Mouse (Mus musculus): ENCODE measurements around the gene Klhl5. TPM values are rescaled to one million over a fixed set of nuclear protein-coding genes. Genes with fewer than 3 reads are reported as not detected.
A peak's percentile ranks its signal among the peaks of the same experiment; 100 is the strongest.

Klhl5 gene
- polyA plus RNA-seq (2016; fragmentation: Nextera tagmentation; extraction: Ambion mirVana) = 27.2 and 29.8 TPM in 2 replicates

GRCm38 (mm10) chr5:65106876-65107772, at the start of gene Klhl5:
Gene Klhl5, plus strand, starts transcription at chr5:65107539.
- peaks cover 6% of the 10 kb centered on the region; the same call in 1 of the 2 replicates for H3K4me1 ChIP-seq
- peak within 1 kb of the TSS; percentile 89 for H3K4me3 ChIP-seq
- ATAC-seq (ENCODE audit: low FRiP score, low read depth) = peak; percentile 96
- peak within 1 kb of the TSS; percentile 50 for H3K27ac ChIP-seq (replicated peaks)
- H3K9me3 ChIP-seq = no peaks in the 10 kb centered on the region
- peak within 1 kb of the TSS; percentile 84 for H3K9ac ChIP-seq (replicated peaks)
- peak within 1 kb of the TSS; percentile 77 for H3K4me2 ChIP-seq (replicated peaks)
- WGBS = 4% methylated on average over 42 of the region's 56 CpGs
- H3K27me3 ChIP-seq = no peaks in the 10 kb centered on the region
- no peaks in the 10 kb centered on the region for H3K36me3 ChIP-seq

- Histone ChIP-seq H3K36me3 (no peaks in the 10 kb centered on the region), H3K4me3 (no peak overlapping the region), H3K27ac (replicated peaks) (no peak overlapping the region), H3K4me1 (no peaks in the 10 kb centered on the region), H3K27me3 (no peaks in the 10 kb centered on the region), H3K9ac (replicated peaks) (no peak overlapping the region), H3K9me3 (no peaks in the 10 kb centered on the region), H3K4me2 (replicated peaks) (no peak overlapping the region)
- ATAC-seq (ENCODE audit: low FRiP score, low read depth) = no peak
- 94% methylated on average over 6 of the region's 6 CpGs for WGBS
These were observed 49.7 kb upstream of the Klhl5 start for GRCm38 (mm10) chr5:65057596-65057995.

GRCm38 (mm10) chr5:65059806-65060205, 47.5 kb upstream of the Klhl5 start:
- Histone ChIP-seq H3K27ac (replicated peaks) (no peak overlapping the region), H3K27me3 (no peaks in the 10 kb centered on the region), H3K4me2 (replicated peaks) (no peak overlapping the region), H3K9ac (replicated peaks) (no peak overlapping the region), H3K36me3 (no peaks in the 10 kb centered on the region), H3K4me3 (no peak overlapping the region), H3K9me3 (no peaks in the 10 kb centered on the region), H3K4me1 (no peaks in the 10 kb centered on the region)
- 62% methylated on average over 2 of the region's 2 CpGs for WGBS
- ATAC-seq (ENCODE audit: low FRiP score, low read depth) = no peak

GRCm38 (mm10) chr5:65062236-65062635, 45.1 kb upstream of the Klhl5 start:
- Histone ChIP-seq H3K9ac (replicated peaks) (no peak overlapping the region), H3K9me3 (no peaks in the 10 kb centered on the region), H3K36me3 (no peaks in the 10 kb centered on the region), H3K4me1 (no peaks in the 10 kb centered on the region), H3K27me3 (no peaks in the 10 kb centered on the region), H3K4me3 (no peak overlapping the region), H3K4me2 (replicated peaks) (no peak overlapping the region), H3K27ac (replicated peaks) (no peak overlapping the region)
- 98% methylated on average over 4 of the region's 4 CpGs for WGBS
- no peak for ATAC-seq (ENCODE audit: low FRiP score, low read depth)

- no peaks in the 10 kb centered on the region for H3K4me1 ChIP-seq
- no peaks in the 10 kb centered on the region for H3K36me3 ChIP-seq
- no peak overlapping the region for H3K9ac ChIP-seq (replicated peaks)
- no peaks in the 10 kb centered on the region for H3K27me3 ChIP-seq
- WGBS = 67% methylated on average over 2 of the region's 2 CpGs
- no peak overlapping the region for H3K4me2 ChIP-seq (replicated peaks)
- H3K9me3 ChIP-seq = no peaks in the 10 kb centered on the region
- no peak overlapping the region for H3K27ac ChIP-seq (replicated peaks)
- no peak for ATAC-seq (ENCODE audit: low FRiP score, low read depth)
- no peak overlapping the region for H3K4me3 ChIP-seq
These were observed 44.1 kb upstream of the Klhl5 start for GRCm38 (mm10) chr5:65063266-65063665.

- Histone ChIP-seq H3K4me2 (replicated peaks) (no peak overlapping the region), H3K27ac (replicated peaks) (no peak overlapping the region), H3K36me3 (no peaks in the 10 kb centered on the region), H3K4me1 (no peaks in the 10 kb centered on the region), H3K27me3 (no peaks in the 10 kb centered on the region), H3K9ac (replicated peaks) (no peak overlapping the region), H3K9me3 (no peaks in the 10 kb centered on the region), H3K4me3 (no peak overlapping the region)
- 92% methylated on average over 6 of the region's 6 CpGs for WGBS
- ATAC-seq (ENCODE audit: low FRiP score, low read depth) = no peak
These were observed 39.2 kb upstream of the Klhl5 start for GRCm38 (mm10) chr5:65068166-65068565.

- Histone ChIP-seq H3K4me2 (replicated peaks) (no peak overlapping the region), H3K4me1 (no peaks in the 10 kb centered on the region), H3K9me3 (no peaks in the 10 kb centered on the region), H3K9ac (replicated peaks) (no peak overlapping the region), H3K27ac (replicated peaks) (no peak overlapping the region), H3K4me3 (no peak overlapping the region), H3K27me3 (no peaks in the 10 kb centered on the region), H3K36me3 (no peaks in the 10 kb centered on the region)
- WGBS = 60% methylated on average over 11 of the region's 11 CpGs
- ATAC-seq (ENCODE audit: low FRiP score, low read depth) = no peak
These were observed 37.5 kb upstream of the Klhl5 start for GRCm38 (mm10) chr5:65069872-65070271.

GRCm38 (mm10) chr5:65071689-65072118, 35.6 kb upstream of the Klhl5 start:
- H3K4me2 ChIP-seq (replicated peaks) = no peak overlapping the region
- no peaks in the 10 kb centered on the region for H3K27me3 ChIP-seq
- no peaks in the 10 kb centered on the region for H3K4me1 ChIP-seq
- no peak overlapping the region for H3K9ac ChIP-seq (replicated peaks)
- peak overlapping the region; percentile 57 for H3K27ac ChIP-seq (replicated peaks)
- H3K36me3 ChIP-seq = no peaks in the 10 kb centered on the region
- no peak overlapping the region for H3K4me3 ChIP-seq
- WGBS = 22% methylated on average over 6 of the region's 6 CpGs
- ATAC-seq (ENCODE audit: low FRiP score, low read depth) = peak; percentile 90
- H3K9me3 ChIP-seq = no peaks in the 10 kb centered on the region

- Histone ChIP-seq H3K4me2 (replicated peaks) (no peak overlapping the region), H3K27me3 (no peaks in the 10 kb centered on the region), H3K36me3 (no peaks in the 10 kb centered on the region), H3K27ac (replicated peaks) (no peak overlapping the region), H3K4me1 (no peaks in the 10 kb centered on the region), H3K9ac (replicated peaks) (no peak overlapping the region), H3K4me3 (no peak overlapping the region), H3K9me3 (no peaks in the 10 kb centered on the region)
- WGBS = 75% methylated on average over 4 of the region's 4 CpGs
- no peak for ATAC-seq (ENCODE audit: low FRiP score, low read depth)
These were observed 34.1 kb upstream of the Klhl5 start for GRCm38 (mm10) chr5:65073247-65073646.

GRCm38 (mm10) chr5:65074693-65075092, 32.6 kb upstream of the Klhl5 start:
- H3K9me3 ChIP-seq = no peaks in the 10 kb centered on the region
- no peaks in the 10 kb centered on the region for H3K27me3 ChIP-seq
- no peak overlapping the region for H3K27ac ChIP-seq (replicated peaks)
- no peak overlapping the region for H3K4me3 ChIP-seq
- WGBS = 61% methylated on average over 7 of the region's 7 CpGs
- H3K4me2 ChIP-seq (replicated peaks) = no peak overlapping the region
- no peak for ATAC-seq (ENCODE audit: low FRiP score, low read depth)
- H3K36me3 ChIP-seq = no peaks in the 10 kb centered on the region
- H3K9ac ChIP-seq (replicated peaks) = no peak overlapping the region
- no peaks in the 10 kb centered on the region for H3K4me1 ChIP-seq

GRCm38 (mm10) chr5:65076087-65076486, 31.3 kb upstream of the Klhl5 start:
- Histone ChIP-seq H3K4me3 (no peak overlapping the region), H3K9me3 (no peaks in the 10 kb centered on the region), H3K4me2 (replicated peaks) (no peak overlapping the region), H3K27me3 (no peaks in the 10 kb centered on the region), H3K27ac (replicated peaks) (no peak overlapping the region), H3K36me3 (no peaks in the 10 kb centered on the region), H3K4me1 (no peaks in the 10 kb centered on the region), H3K9ac (replicated peaks) (no peak overlapping the region)
- WGBS = 77% methylated on average over 2 of the region's 2 CpGs
- no peak for ATAC-seq (ENCODE audit: low FRiP score, low read depth)

GRCm38 (mm10) chr5:65076748-65077147, 30.6 kb upstream of the Klhl5 start:
- H3K36me3 ChIP-seq = no peaks in the 10 kb centered on the region
- H3K4me3 ChIP-seq = no peak overlapping the region
- no peak overlapping the region for H3K27ac ChIP-seq (replicated peaks)
- 59% methylated on average over 3 of the region's 3 CpGs for WGBS
- H3K9ac ChIP-seq (replicated peaks) = no peak overlapping the region
- ATAC-seq (ENCODE audit: low FRiP score, low read depth) = no peak
- H3K4me1 ChIP-seq = no peaks in the 10 kb centered on the region
- no peaks in the 10 kb centered on the region for H3K9me3 ChIP-seq
- no peak overlapping the region for H3K4me2 ChIP-seq (replicated peaks)
- H3K27me3 ChIP-seq = no peaks in the 10 kb centered on the region
